Mouse (Mus musculus) CH12F3 (cell line): Measurements from ENCODE around the gene Ncf1.

Experiments
- in situ Hi-C: fragments of 300-500 bp; cut with MboI; formaldehyde crosslinking; loops from 2 replicates; pipeline ENCODE4 v1.14.3; 2020; ENCODE audit warnings: low sequenced_read_pairs

Ncf1 gene

GRCm38 (mm10) chr5:134229391-134229790 is at the start of gene Ncf1:
Gene Ncf1 (minus strand): TSS chr5:134229625.
- in situ Hi-C loops, result no loop called here

GRCm38 (mm10) chr5:134277109-134277508 is 47.7 kb upstream of the Ncf1 start:
- in situ Hi-C loops, result no loop called here

- in situ Hi-C loops, result no loop called here
These were observed 46.1 kb upstream of the Ncf1 start for GRCm38 (mm10) chr5:134275556-134275955.

GRCm38 (mm10) chr5:134275021-134275420 is 45.6 kb upstream of the Ncf1 start:
- in situ Hi-C loops, result no loop called here

GRCm38 (mm10) chr5:134273761-134274160 is 44.3 kb upstream of the Ncf1 start:
- in situ Hi-C loops, result no loop called here

- in situ Hi-C loops, result no loop called here
These were observed 43.3 kb upstream of the Ncf1 start for GRCm38 (mm10) chr5:134272761-134273160.

GRCm38 (mm10) chr5:134271421-134271820 is 42.0 kb upstream of the Ncf1 start:
- in situ Hi-C loops, result no loop called here

GRCm38 (mm10) chr5:134270566-134270965 is 41.1 kb upstream of the Ncf1 start:
- in situ Hi-C loops, result no loop called here

- in situ Hi-C loops, result no loop called here
These were observed 40.3 kb upstream of the Ncf1 start for GRCm38 (mm10) chr5:134269751-134270150.

- in situ Hi-C loops, result no loop called here
These were observed 39.3 kb upstream of the Ncf1 start for GRCm38 (mm10) chr5:134268751-134269150.

- in situ Hi-C loops, result no loop called here
These were observed 37.0 kb upstream of the Ncf1 start for GRCm38 (mm10) chr5:134266404-134266803.

GRCm38 (mm10) chr5:134265890-134266289 is 36.5 kb upstream of the Ncf1 start:
- in situ Hi-C loops, result no loop called here

GRCm38 (mm10) chr5:134260001-134260636 is 30.7 kb upstream of the Ncf1 start:
- in situ Hi-C loops, result no loop called here

GRCm38 (mm10) chr5:134258934-134259333 is 29.5 kb upstream of the Ncf1 start:
- in situ Hi-C loops, result no loop called here

GRCm38 (mm10) chr5:134258395-134258794 is 29.0 kb upstream of the Ncf1 start:
- in situ Hi-C loops, result no loop called here

- in situ Hi-C loops, result no loop called here
These were observed 28.1 kb upstream of the Ncf1 start for GRCm38 (mm10) chr5:134257349-134258031.

GRCm38 (mm10) chr5:134255294-134255693 is 25.9 kb upstream of the Ncf1 start:
- in situ Hi-C loops, result no loop called here

- in situ Hi-C loops, result no loop called here
These were observed 24.4 kb upstream of the Ncf1 start for GRCm38 (mm10) chr5:134253806-134254205.

GRCm38 (mm10) chr5:134251083-134251482 is 21.7 kb upstream of the Ncf1 start:
- in situ Hi-C loops, result no loop called here

- in situ Hi-C loops, result no loop called here
These were observed 21.2 kb upstream of the Ncf1 start for GRCm38 (mm10) chr5:134250601-134251000.

GRCm38 (mm10) chr5:134249245-134249649 is 19.8 kb upstream of the Ncf1 start:
- in situ Hi-C loops, result no loop called here

- in situ Hi-C loops, result no loop called here
These were observed 19.3 kb upstream of the Ncf1 start for GRCm38 (mm10) chr5:134248608-134249244.
